Mouse (Mus musculus): Measurements from ENCODE around the gene Scamp5.

Gene Scamp5

GRCm38 (mm10) chr9:57452624-57453462 is 15.0 kb downstream of the Scamp5 start:
- WGBS, result 82% methylated on average over 8 of the region's 8 CpGs

- 80% methylated on average over 1 of the region's 1 CpGs for WGBS
Measured at GRCm38 (mm10) chr9:57449715-57450114, 18.1 kb downstream of the Scamp5 start.

GRCm38 (mm10) chr9:57440620-57441019 is 27.2 kb downstream of the Scamp5 start:
- 94% methylated on average over 1 of the region's 1 CpGs for WGBS

GRCm38 (mm10) chr9:57439522-57440295 is 28.2 kb downstream of the Scamp5 start, which contains the start of gene Ppcdc:
Gene Ppcdc (minus strand): TSS chr9:57440124.
- WGBS, result under 1% methylated on average over 32 of the region's 32 CpGs

- 20% methylated on average over 7 of the region's 7 CpGs for WGBS
Measured at GRCm38 (mm10) chr9:57439083-57439482, 28.8 kb downstream of the Scamp5 start.

GRCm38 (mm10) chr9:57437896-57438614 is 29.8 kb downstream of the Scamp5 start:
- 87% methylated on average over 10 of the region's 10 CpGs for WGBS

- 88% methylated on average over 5 of the region's 5 CpGs for WGBS
Measured at GRCm38 (mm10) chr9:57436166-57436565, 31.7 kb downstream of the Scamp5 start.

GRCm38 (mm10) chr9:57434405-57435165 is 33.3 kb downstream of the Scamp5 start:
- 88% methylated on average over 11 of the region's 11 CpGs for WGBS

- 8% methylated on average over 11 of the region's 11 CpGs for WGBS
Measured at GRCm38 (mm10) chr9:57433097-57434032, 34.5 kb downstream of the Scamp5 start.

GRCm38 (mm10) chr9:57432480-57432879 is 35.4 kb downstream of the Scamp5 start:
- 81% methylated on average over 3 of the region's 3 CpGs for WGBS

- WGBS, result 57% methylated on average over 9 of the region's 9 CpGs
Measured at GRCm38 (mm10) chr9:57431202-57431601, 36.7 kb downstream of the Scamp5 start.

- 17% methylated on average over 4 of the region's 4 CpGs for WGBS
Measured at GRCm38 (mm10) chr9:57428391-57428790, 39.5 kb downstream of the Scamp5 start.

- 81% methylated on average over 4 of the region's 4 CpGs for WGBS
Measured at GRCm38 (mm10) chr9:57427937-57428336, 39.9 kb downstream of the Scamp5 start.

GRCm38 (mm10) chr9:57427123-57427522 is 40.7 kb downstream of the Scamp5 start:
- WGBS, result 93% methylated on average over 4 of the region's 4 CpGs

GRCm38 (mm10) chr9:57425116-57425515 is 42.7 kb downstream of the Scamp5 start:
- WGBS, result 86% methylated on average over 3 of the region's 3 CpGs

GRCm38 (mm10) chr9:57424066-57424465 is 43.8 kb downstream of the Scamp5 start:
- WGBS, result 89% methylated on average over 6 of the region's 6 CpGs

GRCm38 (mm10) chr9:57421688-57422111 is 46.2 kb downstream of the Scamp5 start:
- 88% methylated on average over 5 of the region's 5 CpGs for WGBS

GRCm38 (mm10) chr9:57421121-57421571 is 46.7 kb downstream of the Scamp5 start:
- WGBS, result 71% methylated on average over 9 of the region's 9 CpGs

- 42% methylated on average over 20 of the region's 20 CpGs for WGBS
Measured at GRCm38 (mm10) chr9:57420321-57421120, 47.3 kb downstream of the Scamp5 start.
